Mouse (Mus musculus): ENCODE measurements at regions not wholly inside any gene's neighbourhood (a gene's known extent, or its start where the extent isn't known, plus 50 kb on each side); places are given as distances from the start of the nearest gene placed in this dataset.

DNA sequence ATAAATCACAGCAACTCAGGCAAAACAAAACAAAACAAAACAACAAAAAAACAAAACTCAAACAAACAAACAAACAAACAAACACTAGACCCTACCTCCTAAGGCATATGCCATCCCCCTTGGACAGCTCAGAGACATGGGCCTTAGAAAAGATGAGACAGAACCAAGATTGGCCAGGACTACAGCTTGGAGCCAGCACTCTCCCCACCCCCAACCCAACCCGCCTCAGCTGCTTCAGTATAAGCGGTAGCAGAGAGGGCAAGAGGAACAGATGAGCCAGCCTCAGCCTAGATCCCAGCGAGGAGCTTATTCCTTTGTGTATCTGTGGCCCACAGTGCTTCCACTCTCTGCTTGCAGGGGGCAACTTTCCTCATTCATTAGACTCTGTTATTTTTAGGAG lies 105.2 kb upstream of the Ywhaq start:
- TF ChIP-seq CTCF (conservative IDR thresholded peaks at IDR 0.05 in 1 of 2, IDR thresholded peaks at IDR 0.05 in 1 of 2; ENCODE audit: low read depth in 2 of 2, low read length in 2 of 2) (no peak), TCF12 (IDR thresholded peaks at IDR 0.05; ENCODE audit: low read depth, low read length) (no peak), BHLHE40 (IDR thresholded peaks at IDR 0.05; ENCODE audit: low read depth, low read length) (no peak), USF1 (IDR thresholded peaks at IDR 0.05; ENCODE audit: low read depth, low read length) (no peak), IRF4 (IDR thresholded peaks at IDR 0.05; ENCODE audit: low read depth, low read length) (no peak), KAT2A (IDR thresholded peaks at IDR 0.05; ENCODE audit: insufficient replicate concordance, low read length) (no peak)

Measured in CH12.LX (cell line).